Mouse (Mus musculus) erythroblast, embryonic 14.5 days (primary cell): ENCODE results near the gene Rab22a.

Experiments
- GATA1 ChIP-seq: IDR thresholded peaks from 2 replicates; pipeline ENCODE4 v1.6.1; 2012; ENCODE audit warnings: low read length, inconsistent platforms, mixed read lengths
- TAL1 ChIP-seq: IDR thresholded peaks from 3 replicates; pipeline ENCODE4 v1.6.1; 2012; ENCODE audit warnings: low read length, inconsistent platforms, mixed read lengths

GRCm38 (mm10) chr2:173678593-173678992, 19.0 kb downstream of the Rab22a start:
- TF ChIP-seq GATA1 (no peak), TAL1 (no peak)
